Mouse (Mus musculus) erythroblast, embryonic 14.5 days (primary cell): ENCODE measurements around the gene Zswim9. TPM values are rescaled to one million over a fixed set of nuclear protein-coding genes. Genes with fewer than 3 reads are reported as not detected.
A peak's percentile ranks its signal among the peaks of the same experiment; 100 is the strongest.

ENCODE experiments used
- H3K27me3 ChIP-seq: 2 replicates; pipeline ENCODE4 v1.6.1; 2012; ENCODE audit warnings: inconsistent platforms; ENCODE audit not compliant: control insufficient read depth
- H3K36me3 ChIP-seq: 2 replicates; pipeline ENCODE4 v1.6.1; 2012; ENCODE audit warnings: mild to moderate bottlenecking, inconsistent platforms; ENCODE audit not compliant: control insufficient read depth
- H3K4me1 ChIP-seq: 2 replicates; pipeline ENCODE4 v1.6.1; 2012; ENCODE audit warnings: inconsistent platforms; ENCODE audit not compliant: control insufficient read depth
- H3K4me3 ChIP-seq: replicated peaks from 2 replicates; pipeline ENCODE3; 2012; ENCODE audit warnings: moderate library complexity, mild to moderate bottlenecking, inconsistent platforms
- H3K9me3 ChIP-seq: 2 replicates; pipeline ENCODE4 v1.6.1; 2012; ENCODE audit warnings: low read length, inconsistent platforms, mixed read lengths; ENCODE audit not compliant: control insufficient read depth
- GATA1 ChIP-seq: IDR thresholded peaks from 2 replicates; pipeline ENCODE4 v1.6.1; 2012; ENCODE audit warnings: low read length, inconsistent platforms, mixed read lengths
- TAL1 ChIP-seq: IDR thresholded peaks from 3 replicates; pipeline ENCODE4 v1.6.1; 2012; ENCODE audit warnings: low read length, inconsistent platforms, mixed read lengths
- polyA plus RNA-seq: library from polyadenylated mRNA; stranded (reverse); fragments of >175 nt; gene quantifications from 2 replicates; pipeline ENCODE4 v1.2.3, GENCODE M21; 2012

Zswim9 gene
- 0.08 and 0.23 TPM in 2 replicates for polyA plus RNA-seq

GRCm38 (mm10) chr7:13278308-13278891 is at the start of gene Zswim9:
TSS of gene Zswim9 (minus strand) at chr7:13278721.
- peak within 1 kb of the TSS; percentile 65 for H3K4me3 ChIP-seq
- H3K4me1 ChIP-seq, result peaks cover 40% of the 10 kb centered on the region
- H3K27me3 ChIP-seq, result no peaks in the 10 kb centered on the region
- peaks cover 76% of the 10 kb centered on the region for H3K36me3 ChIP-seq
- TF ChIP-seq TAL1 (no peak), GATA1 (no peak)
- H3K9me3 ChIP-seq, result no peaks in the 10 kb centered on the region

- TF ChIP-seq TAL1 (no peak), GATA1 (no peak)
- Histone ChIP-seq H3K4me1 (peaks cover 21% of the 10 kb centered on the region), H3K36me3 (peaks cover 72% of the 10 kb centered on the region), H3K4me3 (no peak within 1 kb of the TSS), H3K9me3 (no peaks in the 10 kb centered on the region), H3K27me3 (no peaks in the 10 kb centered on the region)
Observed at GRCm38 (mm10) chr7:13324316-13324715, 45.8 kb upstream of the Zswim9 start, which contains the start of gene Pla2g4c. TSS of gene Pla2g4c (plus strand) at chr7:13324655.

DNA sequence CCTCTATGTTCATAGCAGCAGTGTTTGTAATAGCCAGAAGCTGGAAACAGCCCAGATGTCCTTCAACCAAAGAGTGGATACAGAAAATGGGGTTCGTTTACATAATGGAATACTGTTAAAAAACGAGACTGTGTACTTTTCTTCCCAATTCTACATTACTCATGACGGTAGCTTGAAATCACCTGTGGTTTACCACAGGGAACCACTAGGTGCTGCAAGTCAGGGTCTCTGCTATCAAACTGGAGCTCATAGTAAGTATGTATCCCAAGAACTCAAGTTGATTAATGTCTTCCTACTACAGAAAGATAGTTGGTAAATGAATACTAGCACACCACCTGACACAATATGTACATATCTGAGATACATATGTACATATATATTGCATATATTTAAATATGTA is 42.9 kb upstream of the Zswim9 start:
- Histone ChIP-seq H3K9me3 (no peaks in the 10 kb centered on the region), H3K27me3 (no peaks in the 10 kb centered on the region), H3K36me3 (peaks cover 78% of the 10 kb centered on the region), H3K4me3 (no peak overlapping the region), H3K4me1 (peaks cover 21% of the 10 kb centered on the region)
- no peak for TF ChIP-seq TAL1
- TF ChIP-seq GATA1, result no peak

DNA sequence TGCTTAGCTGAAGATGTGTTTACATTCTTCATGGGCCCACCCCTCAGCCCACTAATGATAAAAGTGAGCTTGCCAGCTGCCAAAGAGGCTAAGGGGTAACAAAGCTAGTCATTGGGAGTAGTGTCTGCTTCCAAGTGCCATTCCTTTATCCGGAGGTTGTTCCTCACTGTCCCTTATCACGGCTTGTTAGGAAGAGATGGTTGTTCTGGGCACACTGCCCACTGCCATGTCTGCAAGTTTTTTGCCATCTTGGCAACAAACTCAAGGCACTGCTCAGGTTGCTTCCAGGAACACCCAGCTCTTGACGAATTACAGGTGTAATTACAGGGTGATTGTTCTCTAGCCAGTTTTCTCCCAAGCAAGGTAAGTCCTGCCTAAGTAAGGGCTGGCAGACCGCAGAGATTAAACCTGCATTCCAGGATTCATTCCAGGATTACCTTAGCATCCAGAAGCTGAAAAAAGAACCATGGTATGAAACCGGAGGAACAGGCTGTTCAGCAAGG is 35.6 kb upstream of the Zswim9 start:
- H3K36me3 ChIP-seq, result peaks cover 87% of the 10 kb centered on the region
- no peaks in the 10 kb centered on the region for H3K9me3 ChIP-seq
- peaks cover 20% of the 10 kb centered on the region for H3K4me1 ChIP-seq
- no peaks in the 10 kb centered on the region for H3K27me3 ChIP-seq
- no peak overlapping the region for H3K4me3 ChIP-seq
- TF ChIP-seq TAL1 (no peak), GATA1 (no peak)

GRCm38 (mm10) chr7:13311401-13311800 is 32.9 kb upstream of the Zswim9 start:
- H3K27me3 ChIP-seq, result no peaks in the 10 kb centered on the region
- H3K4me3 ChIP-seq, result no peak overlapping the region
- no peaks in the 10 kb centered on the region for H3K9me3 ChIP-seq
- H3K4me1 ChIP-seq, result peaks cover 31% of the 10 kb centered on the region
- TF ChIP-seq TAL1 (no peak), GATA1 (no peak)
- peaks cover 97% of the 10 kb centered on the region for H3K36me3 ChIP-seq

- no peak overlapping the region for H3K4me3 ChIP-seq
- no peak for TF ChIP-seq GATA1
- peak; percentile 37; the same call in 1 of the 3 replicates for TF ChIP-seq TAL1
- no peaks in the 10 kb centered on the region for H3K27me3 ChIP-seq
- no peaks in the 10 kb centered on the region for H3K9me3 ChIP-seq
- H3K36me3 ChIP-seq, result peaks cover 97% of the 10 kb centered on the region
- H3K4me1 ChIP-seq, result peaks cover 31% of the 10 kb centered on the region
Observed at GRCm38 (mm10) chr7:13310493-13311199, 32.1 kb upstream of the Zswim9 start.

DNA sequence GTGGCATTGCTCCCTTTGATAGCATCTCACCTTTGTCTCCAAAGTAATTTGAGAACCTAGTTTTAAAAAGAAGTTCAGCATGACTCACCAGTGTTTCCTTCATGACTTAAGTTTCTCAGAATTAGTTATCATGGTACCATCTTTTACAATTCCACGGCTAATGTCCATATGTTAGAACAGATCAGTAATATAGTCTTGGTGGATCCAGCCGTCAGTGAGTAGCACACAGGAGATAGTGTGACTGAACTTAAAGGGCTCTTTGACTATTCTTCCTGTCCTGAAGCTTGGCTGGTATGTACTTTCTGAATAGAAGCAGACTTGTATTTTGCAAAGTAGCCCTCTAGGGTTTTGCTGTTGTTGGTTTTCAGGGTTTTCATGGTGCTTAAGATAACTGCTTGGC is 30.9 kb upstream of the Zswim9 start:
- Histone ChIP-seq H3K27me3 (no peaks in the 10 kb centered on the region), H3K9me3 (no peaks in the 10 kb centered on the region), H3K36me3 (peaks cover 99% of the 10 kb centered on the region), H3K4me1 (peaks cover 31% of the 10 kb centered on the region), H3K4me3 (no peak overlapping the region)
- TF ChIP-seq TAL1 (no peak), GATA1 (no peak)

DNA sequence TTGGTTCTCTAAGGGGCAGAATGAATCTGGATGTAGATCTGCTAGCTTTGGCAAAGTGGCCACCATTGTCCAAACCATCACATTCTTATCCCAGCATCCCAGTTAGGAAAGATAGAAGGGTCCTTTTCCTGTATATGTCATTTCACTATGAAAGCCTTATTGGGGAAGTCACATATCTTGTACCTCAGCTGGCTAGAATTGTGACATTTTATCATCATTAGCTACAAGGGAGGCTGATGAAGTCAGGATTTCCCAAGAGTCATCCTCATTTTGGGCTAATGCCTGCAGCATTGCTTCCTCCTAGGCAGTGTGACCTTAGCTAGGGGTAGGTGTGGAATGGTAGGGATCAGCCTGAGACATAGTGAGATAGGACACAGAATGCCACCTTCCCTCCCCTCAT is 24.9 kb upstream of the Zswim9 start:
- TF ChIP-seq GATA1, result no peak
- TF ChIP-seq TAL1, result no peak
- Histone ChIP-seq H3K9me3 (no peaks in the 10 kb centered on the region), H3K27me3 (no peaks in the 10 kb centered on the region), H3K36me3 (peaks cover 100% of the 10 kb centered on the region), H3K4me3 (no peak overlapping the region), H3K4me1 (peaks cover 4% of the 10 kb centered on the region)

GRCm38 (mm10) chr7:13302780-13303179 is 24.3 kb upstream of the Zswim9 start:
- Histone ChIP-seq H3K9me3 (no peaks in the 10 kb centered on the region), H3K4me3 (no peak overlapping the region), H3K27me3 (no peaks in the 10 kb centered on the region), H3K36me3 (peaks cover 100% of the 10 kb centered on the region), H3K4me1 (no peaks in the 10 kb centered on the region)
- no peak for TF ChIP-seq GATA1
- TF ChIP-seq TAL1, result no peak
